Mouse (Mus musculus) liver, postnatal 0 days (tissue): ENCODE results near the gene Trp53i13.

Source experiments
- CTCF ChIP-seq: sonication (generic); IDR thresholded peaks from 2 replicates; pipeline ENCODE4 v1.5.1; 2016; ENCODE audit warnings: antibody characterized with exemption, low read depth
- EP300 ChIP-seq: IDR thresholded peaks from 2 replicates; pipeline ENCODE4 v1.6.1; 2016; ENCODE audit warnings: antibody characterized with exemption, low read depth, mild to moderate bottlenecking

DNA sequence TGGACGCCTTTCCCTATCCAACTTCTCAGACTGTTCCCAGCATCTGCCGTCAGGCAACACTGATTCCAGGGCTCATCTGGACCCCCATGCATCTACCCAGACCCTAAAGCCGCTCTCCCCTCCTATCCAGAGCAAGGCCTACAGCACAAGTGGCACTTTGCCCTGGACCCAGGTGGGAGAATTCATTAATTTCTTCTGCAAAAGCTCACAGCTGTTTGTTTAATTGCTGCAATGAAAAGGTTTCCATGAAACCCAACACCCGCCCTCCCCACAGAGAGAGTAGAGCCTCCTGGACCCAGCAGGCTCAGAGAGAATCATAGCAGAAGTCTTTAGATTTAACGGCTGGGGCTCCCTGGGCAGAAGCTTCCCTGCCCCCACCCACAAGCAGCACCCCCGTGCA lies 30.6 kb downstream of the Trp53i13 start:
- no peak for TF ChIP-seq EP300
- no peak for TF ChIP-seq CTCF
